Mouse (Mus musculus) G1E-ER4 (cell line): Measurements from ENCODE around the gene Mcoln3. TPM values are rescaled to one million over a fixed set of nuclear protein-coding genes. Genes with fewer than 3 reads are reported as not detected.

ENCODE experiments used
- GATA1 ChIP-seq: IDR thresholded peaks from one replicate; pipeline ENCODE4 v1.8.0; 2012; ENCODE audit warnings: low read length, inconsistent platforms
- polyA plus RNA-seq: library from polyadenylated mRNA; stranded (reverse); fragments of >175 nt; gene quantifications from 2 replicates; pipeline ENCODE4 v1.2.3, GENCODE M21; 2012

The Mcoln3 gene
- polyA plus RNA-seq, 1 experiment = not detected

DNA sequence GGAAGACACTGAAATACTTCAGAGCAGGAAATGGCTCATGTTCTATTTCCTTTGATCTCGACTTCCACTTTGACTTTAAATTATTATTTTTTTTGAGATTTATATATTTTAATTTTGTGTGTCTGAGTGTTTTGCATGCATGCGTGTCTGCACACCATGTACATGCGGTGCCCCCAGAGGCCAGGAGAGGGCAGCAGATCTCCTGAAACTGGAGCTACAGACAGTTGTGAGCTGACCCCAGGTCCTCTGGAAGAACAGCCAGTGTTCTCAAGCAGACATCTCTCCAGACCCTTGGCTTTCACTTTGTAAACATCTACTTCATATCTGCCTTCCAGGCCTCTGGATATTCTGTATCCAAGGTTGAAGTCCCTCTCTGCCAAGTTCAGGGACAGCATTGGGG lies 63.7 kb downstream of the Mcoln3 start:
- TF ChIP-seq GATA1 = no peak

DNA sequence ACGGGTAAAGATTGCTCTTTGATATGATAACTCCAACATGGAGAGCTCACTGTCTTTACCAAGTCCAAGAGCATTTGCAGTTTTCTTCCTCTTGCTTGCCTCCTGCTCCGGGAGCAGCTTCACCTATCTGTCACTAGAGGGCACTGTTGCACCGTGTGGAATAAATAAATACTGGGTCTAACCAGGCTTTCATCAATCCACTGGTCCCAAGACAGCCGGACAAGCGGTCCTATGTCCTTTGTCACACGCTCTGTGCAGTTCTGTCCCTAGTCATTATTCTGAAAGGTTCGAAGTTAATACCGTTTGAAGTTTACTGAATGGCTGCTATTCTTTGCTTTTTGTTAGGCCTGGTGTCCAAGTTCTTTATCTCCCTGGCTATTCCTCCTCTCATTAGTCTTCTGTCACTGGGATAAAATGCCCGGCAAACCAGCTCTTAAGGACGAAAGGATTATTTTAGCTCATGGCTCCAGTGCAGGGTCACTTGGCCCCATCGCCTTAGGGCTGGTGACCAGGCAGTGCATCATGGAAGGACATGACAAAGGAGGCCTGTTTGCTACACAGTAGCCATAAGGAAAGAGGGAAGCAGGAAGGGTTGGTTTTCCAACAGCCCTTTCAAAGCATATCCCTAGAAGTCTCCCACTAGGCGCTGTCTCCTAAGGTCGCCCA lies 67.9 kb downstream of the Mcoln3 start:
- no peak for TF ChIP-seq GATA1

DNA sequence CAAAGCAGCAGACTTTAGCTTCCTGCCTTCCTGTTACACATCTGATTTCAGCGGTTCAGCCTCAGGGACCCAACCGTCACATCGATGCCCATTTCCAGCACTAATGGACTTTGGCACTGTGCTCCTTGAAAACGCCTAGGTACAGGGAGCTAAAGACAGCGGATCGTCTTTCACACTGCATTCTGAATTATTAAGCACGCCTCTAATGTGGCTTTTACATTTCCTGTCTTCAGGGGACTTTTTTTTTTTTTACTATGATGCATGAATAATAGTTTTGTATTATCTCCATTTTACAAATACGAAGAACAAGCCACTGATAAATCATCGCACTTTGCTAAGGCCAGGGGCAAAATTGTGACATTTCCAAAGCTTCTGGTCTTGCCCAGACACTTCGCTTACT lies 68.8 kb downstream of the Mcoln3 start:
- no peak for TF ChIP-seq GATA1

- TF ChIP-seq GATA1 = no peak
Measured at GRCm38 (mm10) chr3:146189933-146190332, 72.7 kb downstream of the Mcoln3 start.

Other genes starting within 250 kb of the Mcoln3 start
- 12.4 and 14.7 TPM in 2 replicates for gene Bcl10, start 194.6 kb upstream of the Mcoln3 start, polyA plus RNA-seq
- 28.3 and 29.3 TPM in 2 replicates for gene 2410004B18Rik, start 179.4 kb upstream of the Mcoln3 start, polyA plus RNA-seq
- not detected in 2 replicates for gene Syde2, start 129.6 kb upstream of the Mcoln3 start, polyA plus RNA-seq
- not detected in 2 replicates for gene Wdr63, start 9.3 kb upstream of the Mcoln3 start, polyA plus RNA-seq
- gene Mcoln2, start 32.4 kb downstream of the Mcoln3 start, polyA plus RNA-seq = not detected in 2 replicates
- not detected in 2 replicates for gene Lpar3, start 103.5 kb downstream of the Mcoln3 start, polyA plus RNA-seq